Mouse (Mus musculus): ENCODE data around the gene Isg20. TPM values are rescaled to one million over a fixed set of nuclear protein-coding genes. Genes with fewer than 3 reads are reported as not detected.

Isg20 gene
- polyA plus RNA-seq, 1 experiment from 2014 or later = 0.36 TPM

Small RNA genes lying within 50 kb of the gene (microRNA-seq; reads per million reads assigned to microRNA genes)
- gene Mir7-2 = 219 reads per million, percentile 61 among the genes with 10 or more reads in this experiment

Other genes starting within 250 kb of the Isg20 start
- gene Ntrk3, start 175.4 kb upstream of the Isg20 start, polyA plus RNA-seq (2016; fragmentation: Nextera tagmentation; extraction: Ambion mirVana) = 7.4 and 9.3 TPM in 2 replicates
- 68.3 and 71.4 TPM in 2 replicates for gene Mrps11, start 130.3 kb upstream of the Isg20 start, polyA plus RNA-seq (2016; fragmentation: Nextera tagmentation; extraction: Ambion mirVana)
- 60.8 and 64.0 TPM in 2 replicates for gene Mrpl46, start 129.9 kb upstream of the Isg20 start, polyA plus RNA-seq (2016; fragmentation: Nextera tagmentation; extraction: Ambion mirVana)
- 21.2 and 21.3 TPM in 2 replicates for gene Det1, start 66.2 kb upstream of the Isg20 start, polyA plus RNA-seq (2016; fragmentation: Nextera tagmentation; extraction: Ambion mirVana)
- gene Aen, start 17.6 kb upstream of the Isg20 start, polyA plus RNA-seq (2016; fragmentation: Nextera tagmentation; extraction: Ambion mirVana) = 50.1 and 51.3 TPM in 2 replicates
- gene Acan, start 140.1 kb downstream of the Isg20 start, polyA plus RNA-seq (2016; fragmentation: Nextera tagmentation; extraction: Ambion mirVana) = 0.26 and 0.77 TPM in 2 replicates
- gene Hapln3, start 217.6 kb downstream of the Isg20 start, polyA plus RNA-seq (2016; fragmentation: Nextera tagmentation; extraction: Ambion mirVana) = 1.5 and 2.0 TPM in 2 replicates
- gene Mfge8, start 235.6 kb downstream of the Isg20 start, polyA plus RNA-seq (2016; fragmentation: Nextera tagmentation; extraction: Ambion mirVana) = 57.6 and 68.1 TPM in 2 replicates